Mouse (Mus musculus): Measurements from ENCODE around the gene Pde3a.
A peak's percentile ranks its signal among the peaks of the same experiment; 100 is the strongest.

Pde3a gene

DNA sequence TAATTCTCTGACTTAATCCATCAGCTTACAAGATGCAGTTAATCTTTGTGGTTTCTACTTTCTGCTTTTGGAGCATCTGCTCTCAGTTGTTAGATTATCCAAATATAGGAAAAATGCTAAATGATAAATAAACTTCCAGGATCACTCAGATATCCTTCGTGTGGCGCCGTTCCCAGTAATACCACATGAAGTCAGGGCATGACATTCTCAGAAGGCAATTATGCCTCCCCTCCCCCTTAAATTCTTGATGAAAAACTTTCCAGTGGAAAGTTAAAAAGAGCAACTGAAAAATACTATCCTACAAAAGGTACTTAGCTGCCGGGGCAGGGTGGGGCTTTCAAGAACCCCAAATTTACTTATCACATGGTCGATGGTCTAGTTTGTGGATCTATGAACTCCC, 161.8 kb downstream of the Pde3a start:
- DNase-seq = no peak

GRCm38 (mm10) chr6:141425114-141425513, 176.0 kb downstream of the Pde3a start:
- no peak for DNase-seq

GRCm38 (mm10) chr6:141428587-141428986, 179.5 kb downstream of the Pde3a start:
- DNase-seq = no peak

GRCm38 (mm10) chr6:141430134-141430533, 181.1 kb downstream of the Pde3a start:
- DNase-seq = no peak

GRCm38 (mm10) chr6:141432271-141432974, 183.4 kb downstream of the Pde3a start:
- DNase-seq = no peak

GRCm38 (mm10) chr6:141433917-141434756, 185.1 kb downstream of the Pde3a start:
- DNase-seq = peak; percentile 78

- DNase-seq = no peak
Observed at GRCm38 (mm10) chr6:141435160-141435559, 186.1 kb downstream of the Pde3a start.

DNA sequence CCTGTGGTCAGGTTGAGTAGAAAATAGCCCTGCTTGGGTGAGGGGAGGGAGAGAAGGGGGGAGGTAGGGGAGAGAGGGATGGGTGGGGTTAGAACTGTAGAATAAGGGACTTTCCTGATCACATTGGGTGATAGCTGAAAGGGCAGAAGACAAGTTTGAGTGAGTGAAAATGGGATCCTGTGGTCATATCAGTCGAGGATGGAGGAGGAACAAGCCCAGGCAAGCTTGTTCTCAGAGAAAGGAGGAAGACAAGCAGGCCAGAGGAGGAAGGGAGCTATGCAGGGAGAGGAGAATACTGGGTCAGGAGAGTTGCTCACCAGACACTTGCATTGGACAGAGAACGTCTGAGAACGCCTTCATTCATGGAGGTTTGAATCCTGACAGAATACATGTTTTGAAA, 190.9 kb downstream of the Pde3a start:
- DNase-seq = no peak

DNA sequence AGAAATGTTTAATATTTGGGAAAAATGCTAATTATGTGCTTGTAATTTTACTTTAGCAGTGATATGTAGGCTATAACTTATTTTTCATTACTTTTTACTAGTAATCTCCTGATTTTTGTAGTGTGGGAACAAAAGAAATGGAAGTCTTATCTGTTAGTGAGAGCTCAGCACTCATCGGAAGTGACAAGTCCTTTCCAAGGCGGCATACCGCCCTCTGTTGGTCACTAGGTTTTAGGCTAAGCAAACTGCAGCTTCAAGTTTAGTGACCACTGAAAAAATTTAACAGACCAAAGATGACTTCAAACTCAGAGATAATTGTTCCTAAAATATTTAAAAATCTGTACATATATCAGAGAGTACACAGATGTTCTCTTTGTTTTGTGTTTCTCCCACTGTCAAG, 198.5 kb downstream of the Pde3a start:
- DNase-seq = peak; percentile 83

DNA sequence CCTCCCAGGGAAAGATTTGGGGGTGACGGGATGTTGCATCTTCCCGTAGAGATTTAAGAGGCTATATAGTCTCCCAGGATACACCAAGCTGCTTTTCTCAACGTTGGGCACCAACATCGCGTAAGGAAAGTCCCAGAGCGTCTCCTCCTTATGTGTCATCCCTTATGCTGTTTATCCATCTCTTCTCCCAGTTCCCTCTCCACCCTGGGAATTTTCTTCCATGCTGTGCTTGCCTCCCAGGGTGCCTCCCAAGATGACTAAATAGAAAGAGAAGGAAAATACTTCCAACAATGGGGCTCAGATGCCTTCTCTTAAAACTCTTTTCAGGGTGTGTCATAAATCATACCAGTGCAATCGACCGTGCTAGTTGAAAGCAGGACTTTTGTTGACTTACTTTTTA, 199.8 kb downstream of the Pde3a start:
- no peak for DNase-seq

- DNase-seq = no peak
Observed at GRCm38 (mm10) chr6:141455335-141455734, 206.3 kb downstream of the Pde3a start.

GRCm38 (mm10) chr6:141456591-141456990, 207.5 kb downstream of the Pde3a start:
- no peak for DNase-seq

- DNase-seq = no peak
Observed at GRCm38 (mm10) chr6:141470251-141470650, 221.2 kb downstream of the Pde3a start.

DNA sequence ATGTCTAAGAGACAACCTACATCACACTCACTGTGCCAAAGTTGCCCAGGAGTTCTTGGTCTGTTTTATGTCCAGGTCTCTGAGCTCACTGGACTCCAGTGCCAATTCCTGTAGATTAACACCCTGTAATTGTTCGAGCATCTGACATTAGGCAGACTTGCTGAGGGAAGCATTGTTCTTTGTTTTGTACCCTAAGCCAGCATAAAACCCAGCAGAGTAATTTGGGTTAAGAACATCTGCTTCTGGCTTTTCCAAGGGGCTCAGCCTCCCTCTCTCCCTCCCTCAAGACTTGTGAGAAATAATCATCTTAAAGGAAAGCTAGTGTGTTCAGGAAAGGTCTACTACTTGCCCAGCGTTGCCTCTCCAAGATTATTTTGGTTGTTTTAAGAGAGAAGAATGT, 225.2 kb downstream of the Pde3a start:
- DNase-seq = no peak

DNA sequence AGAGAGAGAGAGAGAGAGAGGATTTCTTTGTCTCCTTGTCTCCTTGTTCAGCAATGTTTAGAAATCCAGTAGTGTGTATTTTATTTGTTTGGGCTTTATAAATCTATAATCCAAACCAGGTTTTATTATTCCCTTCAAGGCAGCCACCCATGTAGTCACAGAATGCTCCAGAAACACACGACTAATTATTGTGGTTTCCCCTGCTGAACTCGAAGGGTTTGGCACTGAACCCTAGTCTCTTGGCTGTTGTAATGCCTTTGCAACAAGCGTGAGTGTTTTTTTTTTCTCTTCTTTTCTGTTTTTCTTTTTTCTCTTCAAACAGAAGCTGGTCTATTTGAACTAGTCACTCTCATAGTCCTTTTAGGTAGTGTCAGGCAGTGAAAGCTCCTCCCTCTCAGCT, 225.6 kb downstream of the Pde3a start:
- no peak for DNase-seq

- peak; percentile 27 for DNase-seq
Observed at GRCm38 (mm10) chr6:141485302-141486021, 236.4 kb downstream of the Pde3a start.

DNA sequence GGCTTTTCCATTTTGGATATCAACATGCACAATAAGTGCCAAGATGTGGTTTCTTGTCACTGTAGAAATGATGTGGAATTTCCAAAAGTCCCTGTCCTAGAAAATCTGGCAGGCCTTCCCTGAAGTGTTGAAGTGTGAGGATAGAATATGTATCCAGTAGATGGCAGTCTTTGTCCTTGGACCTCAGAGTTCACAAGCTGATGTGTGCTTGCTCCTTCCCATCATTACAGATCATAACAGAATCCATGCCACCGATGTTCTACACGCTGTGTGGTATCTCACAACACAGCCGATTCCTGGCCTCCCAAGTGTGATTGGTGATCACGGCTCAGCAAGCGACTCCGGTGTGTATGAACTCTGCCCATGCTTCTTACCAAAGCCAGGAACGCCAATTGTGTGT, 238.2 kb downstream of the Pde3a start:
- DNase-seq = peak; percentile 69

DNA sequence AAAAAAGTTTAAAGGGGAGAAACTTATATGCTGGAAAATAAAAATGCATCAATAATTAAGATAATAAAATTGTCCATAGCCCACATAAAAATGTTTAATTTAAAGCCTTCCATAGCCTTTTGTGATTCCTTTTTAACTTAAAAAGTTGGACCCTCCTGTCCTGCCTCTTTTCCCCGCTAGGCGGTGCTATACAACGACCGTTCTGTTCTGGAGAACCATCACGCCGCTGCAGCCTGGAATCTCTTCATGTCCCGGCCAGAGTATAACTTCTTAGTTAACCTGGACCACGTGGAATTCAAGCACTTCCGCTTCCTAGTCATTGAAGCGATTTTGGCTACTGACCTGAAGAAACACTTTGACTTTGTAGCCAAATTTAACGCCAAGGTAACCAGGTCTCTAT, 239.6 kb downstream of the Pde3a start:
- peak; percentile 72 for DNase-seq

GRCm38 (mm10) chr6:141494909-141495308, 245.8 kb downstream of the Pde3a start:
- no peak for DNase-seq

- DNase-seq = peak; percentile 83
Observed at GRCm38 (mm10) chr6:141495634-141496418, 246.8 kb downstream of the Pde3a start.

- DNase-seq = no peak
Observed at GRCm38 (mm10) chr6:141499511-141499910, 250.4 kb downstream of the Pde3a start.

DNA sequence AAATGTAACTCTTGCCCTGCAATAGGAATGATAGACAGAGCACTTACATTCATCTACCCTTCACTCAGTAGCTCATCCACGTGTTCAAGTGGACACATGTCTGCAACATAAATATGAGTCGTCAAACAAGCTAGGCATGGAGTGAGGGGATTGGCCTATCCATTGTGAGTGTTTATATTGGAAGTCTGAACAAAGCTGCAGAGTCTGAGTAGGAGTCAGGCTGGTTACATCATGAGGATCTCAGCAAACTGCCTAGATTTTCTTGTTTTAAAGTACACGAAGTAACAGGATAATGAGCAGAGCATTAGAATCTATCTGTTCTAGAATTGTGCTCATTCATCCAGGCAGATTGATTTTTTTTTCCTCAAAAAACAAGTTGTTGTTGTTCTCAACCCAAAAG, 252.1 kb downstream of the Pde3a start:
- DNase-seq = no peak

DNA sequence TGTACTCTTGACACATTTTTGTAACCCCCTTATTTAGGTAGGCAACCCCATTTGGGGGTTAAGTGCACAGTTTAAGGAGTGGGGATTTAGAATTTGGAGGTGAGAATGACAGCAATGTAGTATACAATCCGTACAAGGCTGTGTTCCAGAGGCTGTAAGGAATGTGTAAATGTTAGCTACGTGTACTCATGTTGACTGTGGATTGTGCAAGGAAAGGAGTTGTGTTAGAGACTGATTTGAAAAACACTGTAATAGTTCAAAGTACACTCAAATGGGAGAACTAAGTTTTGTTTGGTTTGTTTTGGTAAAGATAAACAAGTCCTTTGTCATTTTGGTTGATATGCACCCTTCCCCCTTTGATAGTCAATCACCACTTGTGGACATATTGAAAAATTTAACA, 273.5 kb downstream of the Pde3a start:
- DNase-seq = no peak
